Mouse (Mus musculus) forebrain, embryonic 12.5 days (tissue): ENCODE results near the gene Kdm5c. TPM values are rescaled to one million over a fixed set of nuclear protein-coding genes. Genes with fewer than 3 reads are reported as not detected.
"Not testable (repeated sequence)": the region's sequence is repeated elsewhere in the genome, so short reads cannot be mapped to it uniquely, and the experiment has no call there.

Experiments
- ATAC-seq: fragments of 200-750 bp; cut with Nextera tagmentation; 2 replicates; pipeline ENCODE4 v1.8.0; 2017; ENCODE audit warnings: moderate TSS enrichment; ENCODE audit not compliant: low FRiP score
- H3K27ac ChIP-seq: fragments of 300-500 bp; sonication (generic); 2 replicates; pipeline ENCODE4 v1.5.1; 2016; ENCODE audit warnings: mild to moderate bottlenecking
- H3K27me3 ChIP-seq: fragments of 300-500 bp; sonication (generic); 2 replicates; pipeline ENCODE4 v1.6.1; 2016; ENCODE audit warnings: mild to moderate bottlenecking
- H3K36me3 ChIP-seq: fragments of 300-500 bp; sonication (generic); replicated peaks from 2 replicates; pipeline ENCODE4 v1.6.1; 2016; ENCODE audit warnings: mild to moderate bottlenecking
- H3K4me1 ChIP-seq: fragments of 300-500 bp; sonication (generic); 2 replicates; pipeline ENCODE4 v1.6.1; 2016
- H3K4me2 ChIP-seq: fragments of 300-500 bp; sonication (generic); 2 replicates; pipeline ENCODE4 v1.6.1; 2016; ENCODE audit warnings: mild to moderate bottlenecking, moderate library complexity
- H3K4me3 ChIP-seq: fragments of 300-500 bp; sonication (generic); replicated peaks from 2 replicates; pipeline ENCODE4 v1.5.1; 2016; ENCODE audit warnings: mild to moderate bottlenecking
- H3K9ac ChIP-seq: fragments of 300-500 bp; sonication (generic); 2 replicates; pipeline ENCODE4 v1.6.1; 2016; ENCODE audit warnings: mild to moderate bottlenecking
- H3K9me3 ChIP-seq: fragments of 300-500 bp; sonication (generic); 2 replicates; pipeline ENCODE4 v1.6.1; 2016
- WGBS: fragments of 180-500 bp; shearing (Covaris S2); methylation state at CpG from one replicate; pipeline ENCODE4 v1.1.7; 2016; 5-methylcytosine and 5-hydroxymethylcytosine counted together
- polyA plus RNA-seq: library from polyadenylated mRNA; unstranded; fragments of >200 nt; fragmentation: Nextera tagmentation; extraction: Ambion mirVana; gene quantifications from 2 replicates; pipeline ENCODE4 v1.2.1, GENCODE M21; 2016

Kdm5c gene
- polyA plus RNA-seq, 1 experiment from 2014 or later: 56.4 TPM

DNA sequence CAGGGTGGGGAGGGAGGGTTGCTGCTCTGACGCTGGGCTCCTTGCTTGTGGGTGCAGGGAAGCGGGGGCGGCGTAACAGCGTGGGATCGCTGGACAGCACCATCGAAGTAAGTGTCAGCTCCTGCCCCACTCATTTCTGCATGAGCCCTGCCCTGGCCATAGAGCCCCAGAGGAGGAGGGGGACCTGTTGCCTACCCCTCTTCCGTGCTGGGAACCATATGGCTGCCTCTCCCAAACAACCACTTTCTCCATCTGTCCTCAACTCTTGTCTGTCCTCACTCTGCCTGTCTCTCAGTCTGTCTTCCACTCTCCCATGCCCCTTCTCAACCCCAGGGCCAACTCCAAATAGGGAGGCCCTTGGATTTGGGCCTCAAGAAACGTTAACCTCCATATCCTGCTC is 10.6 kb upstream of the Kdm5c start:
- H3K27me3 ChIP-seq: peaks cover 96% of the 10 kb centered on the region

DNA sequence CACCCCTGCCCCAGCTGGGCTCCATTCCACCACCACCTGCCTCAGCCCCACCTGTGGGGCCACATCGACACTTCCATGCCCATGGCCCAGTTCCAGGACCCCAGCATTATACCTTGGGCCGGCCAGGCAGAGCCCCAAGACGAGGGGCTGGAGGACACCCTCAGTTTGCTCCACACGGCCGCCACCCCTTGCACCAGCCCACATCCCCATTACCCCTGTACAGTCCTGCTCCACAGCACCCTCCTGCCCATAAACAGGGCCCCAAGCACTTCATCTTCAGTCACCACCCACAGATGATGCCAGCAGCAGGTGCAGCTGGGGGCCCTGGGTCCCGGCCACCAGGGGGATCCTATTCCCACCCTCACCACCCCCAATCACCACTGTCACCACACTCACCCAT is 9.5 kb upstream of the Kdm5c start:
- H3K4me1 ChIP-seq: no peaks in the 10 kb centered on the region
- H3K36me3 ChIP-seq: no peaks in the 10 kb centered on the region
- no peak overlapping the region for H3K9ac ChIP-seq
- no peaks in the 10 kb centered on the region for H3K9me3 ChIP-seq
- peaks cover 94% of the 10 kb centered on the region for H3K27me3 ChIP-seq
- 87% methylated on average over 6 of the region's 6 CpGs for WGBS
- no peak overlapping the region for H3K4me2 ChIP-seq
- H3K27ac ChIP-seq: no peak overlapping the region
- no peak overlapping the region for H3K4me3 ChIP-seq
- ATAC-seq: no peak

More for the DNA sequence above, 10.6 kb upstream of the Kdm5c start:
- no peak overlapping the region for H3K4me3 ChIP-seq
- H3K27ac ChIP-seq: no peak overlapping the region
- no peaks in the 10 kb centered on the region for H3K36me3 ChIP-seq
- no peaks in the 10 kb centered on the region for H3K4me1 ChIP-seq
- H3K9me3 ChIP-seq: no peaks in the 10 kb centered on the region
- H3K4me2 ChIP-seq: no peak overlapping the region
- WGBS: 56% methylated on average over 9 of the region's 9 CpGs
- no peak overlapping the region for H3K9ac ChIP-seq
- ATAC-seq: no peak

DNA sequence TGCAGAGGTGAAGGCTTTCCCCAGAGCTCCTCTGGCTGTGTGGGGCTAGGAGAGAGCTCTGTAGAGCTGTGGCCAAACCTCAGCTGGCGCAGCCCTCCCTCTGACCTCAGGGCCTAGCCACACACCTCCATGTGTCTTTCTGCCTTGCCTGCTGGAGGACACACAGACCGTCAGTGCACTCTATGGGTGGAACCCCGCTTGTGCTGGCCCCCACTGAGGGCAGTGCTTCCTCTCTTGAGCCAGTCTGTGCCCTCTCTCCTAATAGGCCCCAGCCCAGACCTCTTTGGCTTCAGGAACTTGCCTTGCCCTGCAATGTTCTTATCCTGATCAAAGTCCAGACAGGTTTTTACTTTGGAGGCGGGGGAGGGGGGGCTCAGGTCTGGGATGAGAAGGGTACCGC is 8.5 kb upstream of the Kdm5c start:
- Histone ChIP-seq H3K4me1 (no peaks in the 10 kb centered on the region), H3K36me3 (no peaks in the 10 kb centered on the region), H3K4me2 (no peak overlapping the region), H3K9ac (no peak overlapping the region), H3K9me3 (no peaks in the 10 kb centered on the region), H3K27ac (no peak overlapping the region), H3K4me3 (no peak overlapping the region), H3K27me3 (peaks cover 87% of the 10 kb centered on the region)
- 71% methylated on average over 4 of the region's 5 CpGs for WGBS
- ATAC-seq: no peak

DNA sequence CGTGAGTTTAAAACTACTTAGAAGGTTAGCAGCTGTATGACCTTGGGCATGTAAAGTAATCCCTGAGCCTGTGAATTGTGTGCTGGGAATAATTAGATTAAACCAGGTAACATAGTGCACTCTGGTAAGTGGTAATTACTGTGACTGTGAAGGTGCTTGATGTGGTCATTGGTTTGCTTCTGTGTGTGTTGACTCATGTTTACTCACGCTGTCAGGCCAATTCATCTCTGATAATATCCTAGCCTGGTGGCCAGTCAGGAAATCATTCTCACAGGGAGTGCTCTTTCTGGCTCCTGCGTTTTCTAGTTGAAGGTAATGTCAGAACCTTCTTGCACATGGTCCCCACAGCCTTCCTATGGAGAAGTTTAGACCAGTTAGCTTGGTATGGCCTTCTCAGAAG is 1.3 kb downstream of the Kdm5c start:
- Histone ChIP-seq H3K9ac (peak overlapping the region; percentile 85), H3K27me3 (no peaks in the 10 kb centered on the region), H3K4me1 (peaks cover 18% of the 10 kb centered on the region), H3K36me3 (peaks cover 10% of the 10 kb centered on the region), H3K4me3 (peak overlapping the region; percentile 82), H3K4me2 (peak overlapping the region; percentile 75), H3K27ac (no peak overlapping the region), H3K9me3 (no peaks in the 10 kb centered on the region)
- WGBS: 31% methylated on average over 3 of the region's 3 CpGs
- ATAC-seq: no peak

DNA sequence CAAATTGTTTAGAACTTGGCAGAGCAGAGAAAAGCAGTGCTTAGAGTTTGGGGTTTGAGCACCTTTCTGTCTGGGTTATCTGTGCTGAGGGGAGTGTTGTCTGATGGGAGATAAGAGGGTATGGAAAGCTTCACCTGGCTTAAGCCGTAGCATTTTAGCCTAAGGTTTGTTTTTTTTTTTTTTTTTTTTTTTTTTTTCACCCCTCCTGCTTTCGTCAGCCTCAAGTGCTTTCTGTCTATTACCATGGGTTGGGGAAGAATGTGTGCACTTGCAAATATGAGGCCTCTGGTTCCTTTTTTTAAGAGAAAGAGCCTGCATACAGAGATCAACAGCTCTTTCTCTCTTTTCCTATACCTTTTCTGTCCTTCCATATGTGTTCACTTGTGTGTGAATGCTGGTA is 2.9 kb downstream of the Kdm5c start:
- no peak overlapping the region for H3K4me2 ChIP-seq
- H3K27me3 ChIP-seq: no peaks in the 10 kb centered on the region
- H3K36me3 ChIP-seq: peaks cover 26% of the 10 kb centered on the region
- no peak overlapping the region for H3K9ac ChIP-seq
- H3K27ac ChIP-seq: no peak overlapping the region
- H3K9me3 ChIP-seq: no peaks in the 10 kb centered on the region
- no peak for ATAC-seq
- H3K4me3 ChIP-seq: no peak overlapping the region
- peaks cover 18% of the 10 kb centered on the region for H3K4me1 ChIP-seq
- 92% methylated on average over 2 of the region's 2 CpGs for WGBS

DNA sequence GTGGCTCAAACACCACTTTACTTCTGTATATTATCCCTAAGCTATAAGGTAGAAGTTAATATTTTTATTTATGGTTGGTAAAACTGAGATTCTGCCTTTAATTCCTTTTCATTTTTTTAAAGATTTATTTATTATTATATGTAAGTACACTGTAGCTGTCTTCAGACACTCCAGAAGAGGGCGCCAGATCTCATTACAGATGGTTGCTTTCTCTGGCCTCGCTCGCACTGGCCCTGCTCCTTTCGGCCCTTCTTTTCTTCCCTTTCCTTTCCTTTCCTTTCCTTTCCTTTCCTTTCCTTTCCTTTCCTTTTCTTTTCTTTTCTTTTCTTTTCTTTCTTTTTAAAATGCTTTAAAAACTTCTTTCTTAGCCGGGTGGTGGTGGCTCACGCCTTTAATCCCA is 10.3 kb downstream of the Kdm5c start:
- H3K4me3 ChIP-seq, H3K27me3 ChIP-seq, H3K27ac ChIP-seq, H3K9me3 ChIP-seq, H3K9ac ChIP-seq, H3K4me2 ChIP-seq, ATAC-seq, H3K4me1 ChIP-seq: not testable (repeated sequence)
- WGBS: 76% methylated on average over 6 of the region's 6 CpGs
- H3K36me3 ChIP-seq: peaks cover 77% of the 10 kb centered on the region

DNA sequence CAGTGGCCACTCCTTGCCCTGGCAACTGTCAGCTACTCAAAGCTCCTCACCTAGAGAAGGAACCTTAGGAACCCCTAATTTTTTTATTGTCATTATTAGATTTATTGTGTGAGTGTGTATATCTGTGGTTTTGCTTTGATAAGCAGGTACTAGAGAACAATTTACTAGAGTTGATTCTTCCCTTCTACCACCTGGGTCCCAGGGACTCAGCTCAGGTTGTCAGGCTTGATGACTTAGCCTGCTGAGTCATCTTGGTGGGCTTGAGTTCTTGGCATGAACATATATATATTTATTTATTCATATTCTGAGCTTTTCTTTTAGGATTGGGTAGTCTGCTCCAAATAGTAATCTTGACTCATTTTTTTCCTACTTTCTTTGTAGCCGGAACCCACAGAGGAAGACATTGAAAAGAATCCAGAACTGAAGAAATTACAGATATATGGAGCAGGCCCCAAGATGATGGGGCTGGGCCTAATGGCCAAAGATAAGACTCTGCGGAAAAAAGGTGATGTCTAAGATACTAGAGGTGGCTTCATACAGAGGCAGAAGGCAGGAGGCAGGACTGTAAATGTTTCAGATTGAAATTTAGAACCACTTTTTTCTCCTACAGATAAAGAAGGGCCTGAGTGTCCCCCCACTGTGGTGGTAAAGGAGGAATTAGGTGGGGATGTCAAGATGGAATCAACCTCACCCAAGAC is 11.8 kb downstream of the Kdm5c start:
- no peak for ATAC-seq
- Histone ChIP-seq H3K9me3 (no peaks in the 10 kb centered on the region), H3K27me3 (no peaks in the 10 kb centered on the region), H3K4me1 (no peaks in the 10 kb centered on the region), H3K36me3 (peaks cover 79% of the 10 kb centered on the region), H3K27ac (no peak overlapping the region), H3K9ac (no peak overlapping the region), H3K4me3 (no peak overlapping the region), H3K4me2 (no peak overlapping the region)
- 93% methylated on average over 2 of the region's 2 CpGs for WGBS

DNA sequence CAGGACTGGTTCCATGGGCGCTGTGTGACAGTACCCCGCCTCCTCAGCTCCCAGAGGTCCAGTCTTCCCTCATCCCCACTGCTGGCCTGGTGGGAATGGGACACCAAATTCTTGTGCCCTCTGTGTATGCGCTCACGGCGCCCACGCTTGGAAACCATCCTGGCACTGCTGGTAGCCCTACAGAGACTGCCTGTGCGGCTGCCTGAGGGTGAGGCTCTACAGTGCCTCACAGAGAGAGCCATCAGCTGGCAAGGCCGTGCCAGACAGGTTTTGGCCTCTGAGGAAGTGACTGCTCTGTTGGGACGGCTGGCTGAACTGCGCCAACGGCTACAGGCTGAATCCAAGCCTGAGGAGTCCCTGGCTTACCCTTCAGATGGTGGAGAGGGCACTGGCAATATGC is 38.4 kb downstream of the Kdm5c start:
- Histone ChIP-seq H3K27me3 (no peaks in the 10 kb centered on the region), H3K27ac (no peak overlapping the region), H3K4me1 (no peaks in the 10 kb centered on the region), H3K36me3 (peaks cover 97% of the 10 kb centered on the region), H3K9ac (no peak overlapping the region), H3K4me3 (no peak overlapping the region), H3K4me2 (no peak overlapping the region), H3K9me3 (no peaks in the 10 kb centered on the region)
- no peak for ATAC-seq
- WGBS: 94% methylated on average over 11 of the region's 11 CpGs

DNA sequence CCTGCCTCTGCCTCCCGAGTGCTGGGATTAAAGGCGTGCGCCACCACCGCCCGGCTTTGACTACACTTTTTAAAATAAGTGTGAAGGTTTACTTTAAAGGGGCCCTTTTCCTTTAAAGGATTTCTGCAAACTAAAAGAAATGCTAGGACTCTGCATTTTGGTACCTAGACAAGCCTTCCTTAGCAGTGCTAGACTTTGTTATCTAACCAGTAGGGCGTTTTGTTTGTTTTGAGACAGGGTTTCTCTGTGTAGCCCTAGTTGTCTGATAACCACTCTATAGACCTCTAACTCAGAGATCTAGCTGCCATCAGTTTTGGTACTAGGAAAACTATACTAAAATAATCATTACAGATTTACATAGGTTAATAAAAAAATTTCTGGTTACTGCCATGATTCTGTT is 46.6 kb downstream of the Kdm5c start:
- no peaks in the 10 kb centered on the region for H3K4me1 ChIP-seq
- H3K27ac ChIP-seq: no peak overlapping the region
- 94% methylated on average over 6 of the region's 6 CpGs for WGBS
- no peaks in the 10 kb centered on the region for H3K27me3 ChIP-seq
- no peak for ATAC-seq
- no peak overlapping the region for H3K4me3 ChIP-seq
- peaks cover 20% of the 10 kb centered on the region for H3K36me3 ChIP-seq
- no peak overlapping the region for H3K4me2 ChIP-seq
- H3K9ac ChIP-seq: no peak overlapping the region
- no peaks in the 10 kb centered on the region for H3K9me3 ChIP-seq

DNA sequence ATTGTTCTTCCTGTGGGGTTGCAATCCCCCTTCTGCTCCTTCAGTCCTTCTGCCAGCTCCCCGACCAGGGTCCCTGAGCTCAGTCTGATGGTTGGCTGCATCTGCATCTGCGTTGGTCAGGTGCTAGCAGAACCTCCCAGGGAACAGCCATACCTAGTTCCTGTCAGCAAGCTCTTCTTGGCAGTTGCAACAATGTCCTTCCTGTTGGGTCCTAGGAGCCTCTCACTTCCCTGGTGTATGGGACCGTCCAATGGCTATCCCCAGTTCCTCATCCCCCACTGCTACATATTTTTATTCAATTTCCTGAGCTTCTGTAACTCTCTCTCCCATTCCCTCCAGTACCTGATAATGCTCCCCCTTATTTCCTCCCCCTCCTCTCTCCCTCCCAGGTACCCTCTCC is 51.9 kb downstream of the Kdm5c start:
- Histone ChIP-seq H3K36me3 (no peaks in the 10 kb centered on the region), H3K4me2 (no peak overlapping the region), H3K9ac (no peak overlapping the region), H3K27me3 (0 out of 2 replicates have a peak, but pooled peaks cover 4% of the 10 kb centered on the region), H3K9me3 (no peaks in the 10 kb centered on the region), H3K4me3 (no peak overlapping the region), H3K4me1 (no peaks in the 10 kb centered on the region), H3K27ac (no peak overlapping the region)
- WGBS: 84% methylated on average over 3 of the region's 3 CpGs
- ATAC-seq: no peak

DNA sequence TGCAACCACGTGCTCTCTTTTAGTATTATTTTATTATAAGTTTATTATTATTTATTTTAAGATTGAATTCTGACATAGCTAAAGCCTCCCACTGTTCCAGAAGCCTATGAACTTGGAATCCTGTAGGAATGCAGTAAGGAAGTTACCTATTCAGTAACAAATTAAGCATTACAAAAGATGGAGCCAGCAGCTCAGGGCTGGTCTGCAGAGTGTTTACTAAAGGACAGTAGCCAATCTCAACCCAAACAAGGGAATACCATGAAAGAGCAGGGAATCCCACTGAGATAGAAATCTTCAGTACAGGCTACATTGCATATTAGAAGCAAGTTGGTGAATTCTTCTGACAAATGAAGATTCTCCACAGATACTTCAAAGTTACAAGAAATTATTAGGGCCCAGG is 54.2 kb downstream of the Kdm5c start:
- not testable (repeated sequence) for H3K4me1 ChIP-seq, H3K27me3 ChIP-seq, H3K9me3 ChIP-seq, H3K9ac ChIP-seq, H3K4me2 ChIP-seq, H3K27ac ChIP-seq, H3K36me3 ChIP-seq, H3K4me3 ChIP-seq, ATAC-seq
- WGBS: 65% methylated on average over 1 of the region's 1 CpGs

DNA sequence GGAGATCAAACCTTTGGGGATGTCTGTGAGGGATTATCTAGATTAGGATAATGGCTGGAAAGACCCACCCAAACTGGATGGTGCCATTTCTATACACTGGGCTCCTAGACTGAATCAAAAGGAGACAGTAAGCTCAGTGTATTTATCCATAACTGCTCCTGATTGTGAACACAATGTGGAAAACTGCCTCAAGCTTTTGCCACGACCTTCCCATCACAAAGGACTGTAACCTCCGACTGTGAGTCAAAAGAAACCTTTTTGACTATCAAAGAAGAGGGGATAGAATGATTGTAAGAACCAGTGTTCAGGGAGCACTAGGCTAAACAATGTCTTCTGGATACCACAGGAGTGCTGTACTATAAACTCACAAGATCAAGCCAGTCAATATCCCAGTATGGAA is 73.4 kb downstream of the Kdm5c start:
- Histone ChIP-seq H3K9ac (no peak overlapping the region), H3K9me3 (no peaks in the 10 kb centered on the region), H3K4me1 (no peaks in the 10 kb centered on the region), H3K27ac (no peak overlapping the region), H3K27me3 (peaks cover 30% of the 10 kb centered on the region), H3K4me3 (no peak overlapping the region), H3K36me3 (no peaks in the 10 kb centered on the region), H3K4me2 (no peak overlapping the region)
- 73% methylated on average over 2 of the region's 2 CpGs for WGBS
- ATAC-seq: no peak

DNA sequence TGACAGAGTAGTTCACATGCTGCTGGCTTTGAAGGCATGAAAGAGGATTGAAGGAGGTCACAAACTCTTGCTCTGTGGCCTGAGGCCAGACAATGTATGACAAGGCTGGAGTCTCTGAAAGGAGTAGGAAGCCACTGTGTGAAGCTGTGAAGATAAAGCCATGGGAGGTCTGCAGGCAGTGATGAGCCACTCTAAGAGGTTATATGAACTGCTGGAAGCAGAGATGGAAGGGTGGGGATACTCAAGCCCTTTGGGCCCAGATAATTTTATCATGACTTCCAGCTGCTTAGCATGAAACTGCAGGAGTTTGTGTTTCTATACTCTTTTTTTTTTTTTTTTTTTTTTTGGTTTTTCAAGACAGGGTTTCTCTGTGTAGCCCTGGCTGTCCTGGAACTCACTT is 74.6 kb downstream of the Kdm5c start:
- Histone ChIP-seq H3K27me3 (peaks cover 24% of the 10 kb centered on the region), H3K36me3 (no peaks in the 10 kb centered on the region), H3K4me1 (no peaks in the 10 kb centered on the region), H3K4me3 (no peak overlapping the region), H3K27ac (no peak overlapping the region), H3K9ac (no peak overlapping the region), H3K4me2 (no peak overlapping the region), H3K9me3 (no peaks in the 10 kb centered on the region)
- no peak for ATAC-seq
